Mouse (Mus musculus): ENCODE data around the gene Foxred2.

Foxred2 gene

GRCm38 (mm10) chr15:77949061-77949460 lies 7.5 kb downstream of the Foxred2 start:
- 86% methylated on average over 7 of the region's 7 CpGs for WGBS

DNA sequence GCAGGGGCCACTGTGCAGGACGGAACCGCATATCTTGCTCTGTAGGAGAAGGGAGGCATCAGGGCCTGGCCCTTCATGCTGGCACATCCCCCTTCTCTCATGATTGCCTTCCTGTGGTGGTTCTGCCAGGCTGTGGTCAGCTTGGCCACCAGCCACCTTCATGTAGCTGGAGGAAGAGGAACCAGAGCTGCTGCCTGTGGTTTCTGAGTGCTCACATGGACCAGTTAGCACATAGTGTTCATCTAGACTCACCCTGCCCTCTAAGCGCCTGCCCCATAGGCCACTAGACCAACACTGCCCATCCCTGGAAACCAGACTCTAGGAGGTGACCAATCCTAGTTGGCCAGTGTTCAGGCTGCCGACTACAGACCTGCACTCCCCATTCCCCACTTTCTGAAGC lies 10.8 kb downstream of the Foxred2 start:
- WGBS: 86% methylated on average over 4 of the region's 4 CpGs

- WGBS: 47% methylated on average over 3 of the region's 3 CpGs
Measured at GRCm38 (mm10) chr15:77941563-77941962, 15.0 kb downstream of the Foxred2 start.

GRCm38 (mm10) chr15:77938516-77938915 lies 18.0 kb downstream of the Foxred2 start:
- WGBS: 91% methylated on average over 5 of the region's 5 CpGs

DNA sequence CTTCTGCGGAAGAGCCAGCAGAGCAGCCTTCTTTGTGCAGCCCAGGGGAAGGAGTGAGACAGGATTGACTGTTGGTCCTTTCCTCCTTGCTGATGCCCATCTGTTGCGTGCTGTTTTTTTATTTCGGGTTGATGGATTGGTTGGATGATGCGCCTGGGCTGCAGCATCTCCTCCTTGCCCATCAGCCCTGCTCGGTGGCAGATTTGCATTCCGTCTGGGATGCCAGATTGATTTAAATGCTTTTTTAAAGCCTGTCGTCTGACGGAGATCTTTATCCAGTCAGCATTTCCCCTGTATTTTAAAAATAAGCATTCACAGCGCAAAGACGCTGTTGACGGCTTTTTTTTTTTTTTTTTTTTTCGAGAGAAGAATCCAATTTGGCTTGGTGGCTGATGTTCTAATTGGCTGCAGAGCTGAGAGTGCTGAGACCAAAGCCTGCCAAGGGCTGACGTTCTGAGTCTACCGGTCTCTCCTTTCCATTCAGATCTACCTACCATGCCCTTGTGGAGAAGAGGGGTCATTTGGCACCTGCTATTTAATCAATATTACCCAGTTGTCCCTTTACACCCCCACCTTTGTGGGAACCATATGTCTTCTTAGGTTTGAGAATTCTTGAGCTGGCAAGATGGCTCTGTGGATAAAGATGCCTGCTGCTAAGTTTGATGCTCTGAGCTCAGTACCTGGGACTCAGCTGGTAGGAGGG lies 20.7 kb downstream of the Foxred2 start:
- 31% methylated on average over 14 of the region's 14 CpGs for WGBS

- 58% methylated on average over 5 of the region's 5 CpGs for whole genome bisulfite sequencing
Measured at GRCm38 (mm10) chr15:77934968-77935367, 21.6 kb downstream of the Foxred2 start.

- 38% methylated on average over 11 of the region's 11 CpGs for WGBS
Measured at GRCm38 (mm10) chr15:77934326-77934725, 22.2 kb downstream of the Foxred2 start.

DNA sequence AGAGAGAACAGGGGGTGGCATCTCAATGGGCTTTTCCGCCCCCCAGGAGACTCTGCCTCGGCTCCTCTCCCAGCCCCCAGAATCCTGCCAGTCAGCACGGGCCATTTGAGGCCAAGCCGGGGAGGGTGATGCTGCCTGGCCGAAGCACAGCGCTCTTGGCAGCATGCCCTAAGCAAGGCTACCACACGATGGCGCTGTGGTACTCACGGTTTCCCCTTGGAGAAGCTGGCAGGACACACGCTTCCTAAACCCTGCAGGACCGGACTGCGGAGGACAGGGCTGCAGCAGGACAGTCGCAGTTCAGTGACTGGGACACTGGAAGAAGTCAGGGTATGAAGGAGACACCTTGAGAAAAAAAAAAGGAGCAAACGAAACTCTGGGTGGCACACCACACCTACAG lies 22.8 kb downstream of the Foxred2 start:
- WGBS: 2% methylated on average over 14 of the region's 14 CpGs

GRCm38 (mm10) chr15:77933222-77933621 lies 23.3 kb downstream of the Foxred2 start:
- WGBS: 30% methylated on average over 3 of the region's 3 CpGs

DNA sequence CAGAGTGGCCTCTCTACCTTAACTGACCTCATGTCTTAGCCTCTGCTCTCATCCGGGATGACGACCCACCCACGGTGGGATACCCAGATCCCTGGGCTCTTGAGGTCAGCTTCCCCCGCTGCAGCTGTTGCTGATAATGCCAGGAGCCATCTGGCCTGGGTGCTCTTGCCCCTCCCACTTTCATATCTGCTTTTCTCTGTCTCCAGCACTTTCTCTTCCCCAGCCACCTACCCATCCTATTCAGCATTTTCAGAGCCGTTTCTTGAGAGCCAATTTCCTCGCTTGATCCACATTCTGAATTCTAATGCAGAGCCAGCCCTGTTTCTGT lies 24.9 kb downstream of the Foxred2 start:
- 36% methylated on average over 6 of the region's 6 CpGs for WGBS

- 64% methylated on average over 6 of the region's 6 CpGs for WGBS
Measured at GRCm38 (mm10) chr15:77930986-77931688, 25.4 kb downstream of the Foxred2 start.

DNA sequence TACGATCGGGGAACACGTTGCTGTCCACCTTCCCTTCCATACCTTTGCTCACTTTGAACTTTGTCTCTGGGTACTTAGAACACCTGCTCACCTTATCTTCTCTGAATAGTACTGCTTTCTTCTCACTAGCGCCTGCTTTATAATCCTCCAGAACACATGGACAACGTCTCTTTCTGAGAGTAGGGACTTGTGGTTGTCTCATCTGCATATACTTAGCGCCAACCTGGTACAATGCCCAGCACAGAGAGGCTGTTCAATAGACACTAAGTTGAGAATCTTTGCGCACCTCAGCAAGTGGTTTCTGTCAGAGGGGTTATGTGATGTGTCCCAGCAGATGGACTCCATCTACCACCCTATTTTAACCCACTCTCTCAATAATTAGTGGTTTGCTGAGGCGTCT lies 26.7 kb downstream of the Foxred2 start:
- 24% methylated on average over 8 of the region's 8 CpGs for WGBS

GRCm38 (mm10) chr15:77928673-77929331 lies 27.7 kb downstream of the Foxred2 start, which contains the start of gene Txn2:
Txn2 (minus strand) TSS chr15:77929006.
- WGBS: under 1% methylated on average over 34 of the region's 34 CpGs

- WGBS: 24% methylated on average over 4 of the region's 4 CpGs
Measured at GRCm38 (mm10) chr15:77928091-77928490, 28.4 kb downstream of the Foxred2 start.

GRCm38 (mm10) chr15:77926921-77927320 lies 29.6 kb downstream of the Foxred2 start:
- 88% methylated on average over 5 of the region's 5 CpGs for WGBS

DNA sequence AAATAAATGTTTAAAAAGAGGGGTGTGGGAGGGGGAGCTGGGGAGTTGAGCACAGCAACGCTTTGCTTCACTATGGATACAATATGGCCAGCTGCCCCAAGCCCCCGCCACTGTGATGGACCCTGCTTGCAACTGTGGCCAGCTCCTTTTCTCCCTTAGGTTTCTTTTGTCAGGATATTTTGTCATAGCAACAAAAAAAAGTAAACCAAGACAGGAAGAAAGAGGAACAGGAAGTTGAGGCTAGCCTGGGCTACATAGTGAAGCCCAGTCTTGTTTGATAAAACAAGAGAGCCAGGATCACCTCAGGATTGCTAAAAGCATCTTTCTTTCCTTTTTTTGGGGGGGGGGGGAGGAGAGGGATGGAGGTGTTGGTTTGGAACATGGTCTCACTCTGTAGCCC lies 31.3 kb downstream of the Foxred2 start:
- WGBS: 90% methylated on average over 2 of the region's 2 CpGs

GRCm38 (mm10) chr15:77923267-77924035 lies 33.1 kb downstream of the Foxred2 start:
- 62% methylated on average over 9 of the region's 9 CpGs for WGBS

DNA sequence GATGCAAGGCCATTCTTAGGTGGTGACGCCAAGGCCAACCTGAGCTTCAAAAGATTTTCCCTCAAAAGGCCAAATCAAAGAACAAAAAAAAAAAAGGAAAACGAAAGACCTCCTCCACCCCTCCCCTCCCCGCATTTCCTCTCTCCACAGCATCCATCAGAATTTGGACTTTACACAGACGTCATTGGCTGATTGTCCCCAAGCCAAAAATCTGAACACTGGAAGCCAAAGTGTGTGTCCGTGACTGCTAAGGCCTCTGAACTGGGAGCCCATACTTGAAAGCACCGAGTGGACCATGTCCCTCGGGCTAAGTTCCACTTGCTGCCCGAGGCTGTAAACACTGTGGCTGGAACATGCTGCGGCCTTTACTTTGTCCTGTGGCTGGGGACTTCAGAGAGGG lies 33.8 kb downstream of the Foxred2 start:
- 59% methylated on average over 9 of the region's 9 CpGs for WGBS

DNA sequence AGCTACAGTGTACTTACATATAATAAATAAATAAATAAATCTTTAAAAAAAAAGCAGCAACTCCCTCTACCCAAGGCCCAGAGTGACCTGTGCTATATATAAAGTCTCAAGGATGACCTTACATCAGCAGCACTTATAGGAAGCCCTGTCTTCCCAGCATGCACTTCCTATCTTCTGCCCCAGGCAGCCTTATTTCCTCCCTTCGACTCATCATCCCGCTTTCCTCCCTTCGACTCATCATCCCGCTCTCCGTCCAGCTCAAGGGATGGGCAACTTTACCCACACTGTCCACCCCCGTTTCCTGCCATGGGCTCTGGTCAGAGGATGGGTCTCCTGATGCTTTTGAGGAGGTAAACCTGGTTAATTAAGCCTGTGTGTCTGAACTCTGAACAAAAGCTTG lies 34.9 kb downstream of the Foxred2 start:
- 82% methylated on average over 6 of the region's 6 CpGs for WGBS

DNA sequence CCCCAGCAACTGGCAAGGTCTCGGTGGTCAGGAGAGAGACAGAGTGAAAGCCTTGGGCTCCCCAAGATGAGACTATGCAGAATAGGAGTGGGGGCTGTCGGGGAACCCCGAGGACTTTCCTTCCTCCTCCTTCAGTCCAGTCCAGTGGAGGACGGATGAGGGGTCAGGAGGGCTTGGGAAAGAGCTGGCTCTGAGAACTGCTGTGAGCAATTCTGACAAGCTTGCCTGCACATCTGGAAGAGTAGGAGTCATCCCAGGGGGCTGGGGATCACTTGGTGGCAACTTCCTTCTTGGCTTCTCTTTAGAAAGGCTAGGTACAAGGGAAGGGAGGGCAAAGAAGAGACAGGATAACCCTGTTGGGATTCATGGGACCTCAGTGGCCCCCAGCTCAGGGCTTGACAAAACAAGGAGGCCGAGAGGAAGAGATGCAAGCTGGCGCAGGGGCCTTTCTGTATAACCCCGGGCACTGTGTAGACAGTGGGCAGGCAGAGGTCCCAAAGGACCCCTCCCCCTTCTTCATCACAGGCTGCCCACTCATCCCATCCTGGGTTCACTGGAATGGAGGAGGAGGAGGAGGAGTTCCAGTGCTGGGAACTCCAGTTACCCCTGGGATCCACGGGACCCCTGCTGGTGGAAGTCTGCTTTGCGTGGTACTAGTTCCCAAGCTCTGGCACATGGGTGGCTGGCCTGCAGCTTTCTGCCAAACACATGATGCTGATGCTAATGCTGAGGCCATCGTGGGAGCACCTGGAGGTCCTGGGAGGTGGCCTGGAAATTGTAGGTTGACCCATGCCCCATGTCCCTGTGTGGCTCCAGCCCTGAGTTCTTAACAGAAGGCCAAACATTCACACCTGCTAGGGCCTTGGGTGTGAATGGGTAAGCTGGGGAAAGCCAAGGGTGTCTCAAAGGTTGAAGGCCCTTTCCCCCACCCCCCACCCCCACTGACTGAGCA lies 35.7 kb downstream of the Foxred2 start:
- 75% methylated on average over 10 of the region's 10 CpGs for WGBS

GRCm38 (mm10) chr15:77919441-77919840 lies 37.1 kb downstream of the Foxred2 start:
- 84% methylated on average over 12 of the region's 12 CpGs for WGBS
